Mouse (Mus musculus) heart, postnatal 0 days (tissue): ENCODE data around the gene Kif28.

Experiments
- CTCF ChIP-seq: IDR thresholded peaks from 2 replicates; pipeline ENCODE4 v1.5.1; 2016; ENCODE audit warnings: antibody characterized with exemption, control low read depth, low read depth
- EP300 ChIP-seq: IDR thresholded peaks from 2 replicates; pipeline ENCODE4 v1.6.1; 2016; ENCODE audit warnings: antibody characterized with exemption, low read depth

DNA sequence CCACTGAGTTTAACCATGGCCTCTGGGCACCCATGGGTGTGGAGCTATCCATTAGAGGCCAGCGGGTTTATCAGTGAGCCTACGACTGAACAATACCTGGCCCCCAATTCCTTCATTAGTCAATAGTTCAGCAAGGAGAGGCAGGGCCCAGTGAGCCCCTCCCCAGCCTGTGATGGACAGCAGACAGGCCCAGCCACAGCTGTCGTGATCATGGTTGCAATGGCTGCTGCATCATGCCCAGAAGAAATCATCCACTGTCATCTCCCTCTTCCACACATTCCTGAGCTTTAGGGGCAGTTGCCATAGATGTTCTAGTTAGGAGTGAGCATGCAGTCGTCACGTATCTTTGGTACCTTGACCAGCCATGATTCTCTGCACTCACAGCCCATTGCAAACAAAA, 56.2 kb downstream of the Kif28 start:
- TF ChIP-seq CTCF (no peak), EP300 (no peak)
